Mouse (Mus musculus): ENCODE results near the gene Dthd1. TPM values are rescaled to one million over a fixed set of nuclear protein-coding genes. Genes with fewer than 3 reads are reported as not detected.

Gene Dthd1
- polyA plus RNA-seq, 1 experiment from 2014 or later = not detected

- Histone ChIP-seq H3K9ac (no peak overlapping the region), H3K27ac (no peak overlapping the region), H3K4me3 (no peak overlapping the region), H3K4me2 (no peak overlapping the region), H3K36me3 (no peaks in the 10 kb centered on the region), H3K27me3 (no peaks in the 10 kb centered on the region), H3K4me1 (replicated peaks) (no peaks in the 10 kb centered on the region), H3K9me3 (replicated peaks) (no peaks in the 10 kb centered on the region)
- ATAC-seq (replicated peaks; ENCODE audit: insufficient number of reproducible peaks, insufficient read depth, low FRiP score, low read depth) = no peak
These were observed 53.4 kb downstream of the Dthd1 start for GRCm38 (mm10) chr5:62867003-62867402.

GRCm38 (mm10) chr5:62879530-62879929 is 65.9 kb downstream of the Dthd1 start:
- H3K36me3 ChIP-seq = no peaks in the 10 kb centered on the region
- H3K4me3 ChIP-seq = no peak overlapping the region
- no peaks in the 10 kb centered on the region for H3K27me3 ChIP-seq
- no peak overlapping the region for H3K9ac ChIP-seq
- H3K27ac ChIP-seq = no peak overlapping the region
- no peak for ATAC-seq (replicated peaks; ENCODE audit: insufficient number of reproducible peaks, insufficient read depth, low FRiP score, low read depth)
- WGBS = 50% methylated on average over 1 of the region's 1 CpGs
- no peaks in the 10 kb centered on the region for H3K4me1 ChIP-seq (replicated peaks)
- H3K9me3 ChIP-seq (replicated peaks) = no peaks in the 10 kb centered on the region
- H3K4me2 ChIP-seq = no peak overlapping the region

- WGBS = 46% methylated on average over 3 of the region's 3 CpGs
- no peak overlapping the region for H3K9ac ChIP-seq
- H3K36me3 ChIP-seq = no peaks in the 10 kb centered on the region
- H3K27ac ChIP-seq = no peak overlapping the region
- no peak overlapping the region for H3K4me3 ChIP-seq
- no peaks in the 10 kb centered on the region for H3K27me3 ChIP-seq
- no peak for ATAC-seq (replicated peaks; ENCODE audit: insufficient number of reproducible peaks, insufficient read depth, low FRiP score, low read depth)
- no peaks in the 10 kb centered on the region for H3K9me3 ChIP-seq (replicated peaks)
- no peaks in the 10 kb centered on the region for H3K4me1 ChIP-seq (replicated peaks)
- no peak overlapping the region for H3K4me2 ChIP-seq
These were observed 81.7 kb downstream of the Dthd1 start for GRCm38 (mm10) chr5:62895326-62895725.

GRCm38 (mm10) chr5:62906954-62907353 is 93.3 kb downstream of the Dthd1 start:
- no peak overlapping the region for H3K9ac ChIP-seq
- no peaks in the 10 kb centered on the region for H3K27me3 ChIP-seq
- no peaks in the 10 kb centered on the region for H3K9me3 ChIP-seq (replicated peaks)
- H3K4me2 ChIP-seq = no peak overlapping the region
- no peak overlapping the region for H3K4me3 ChIP-seq
- no peaks in the 10 kb centered on the region for H3K36me3 ChIP-seq
- no peak for ATAC-seq (replicated peaks; ENCODE audit: insufficient number of reproducible peaks, insufficient read depth, low FRiP score, low read depth)
- WGBS = 62% methylated on average over 2 of the region's 2 CpGs
- no peak overlapping the region for H3K27ac ChIP-seq
- no peaks in the 10 kb centered on the region for H3K4me1 ChIP-seq (replicated peaks)

- H3K4me3 ChIP-seq = no peak overlapping the region
- no peaks in the 10 kb centered on the region for H3K9me3 ChIP-seq (replicated peaks)
- WGBS = 52% methylated on average over 5 of the region's 5 CpGs
- H3K36me3 ChIP-seq = no peaks in the 10 kb centered on the region
- no peak for ATAC-seq (replicated peaks; ENCODE audit: insufficient number of reproducible peaks, insufficient read depth, low FRiP score, low read depth)
- H3K27ac ChIP-seq = no peak overlapping the region
- no peak overlapping the region for H3K9ac ChIP-seq
- no peak overlapping the region for H3K4me2 ChIP-seq
- no peaks in the 10 kb centered on the region for H3K27me3 ChIP-seq
- H3K4me1 ChIP-seq (replicated peaks) = no peaks in the 10 kb centered on the region
These were observed 95.5 kb downstream of the Dthd1 start for GRCm38 (mm10) chr5:62909074-62909473.

- no peak overlapping the region for H3K4me3 ChIP-seq
- H3K4me2 ChIP-seq = no peak overlapping the region
- H3K27me3 ChIP-seq = no peaks in the 10 kb centered on the region
- H3K27ac ChIP-seq = no peak overlapping the region
- no peak overlapping the region for H3K9ac ChIP-seq
- no peak for ATAC-seq (replicated peaks; ENCODE audit: insufficient number of reproducible peaks, insufficient read depth, low FRiP score, low read depth)
- no peaks in the 10 kb centered on the region for H3K4me1 ChIP-seq (replicated peaks)
- H3K36me3 ChIP-seq = no peaks in the 10 kb centered on the region
- no peaks in the 10 kb centered on the region for H3K9me3 ChIP-seq (replicated peaks)
These were observed 111.0 kb downstream of the Dthd1 start for GRCm38 (mm10) chr5:62924616-62925015.

Other genes starting within 250 kb of the Dthd1 start
- 4.7 and 5.4 TPM in 2 replicates for gene Arap2, start 47.7 kb upstream of the Dthd1 start, polyA plus RNA-seq (2015; fragmentation: Nextera tagmentation; extraction: Ambion mirVana)